Mouse (Mus musculus) lung, postnatal 0 days (tissue): ENCODE measurements around the gene Erc2. TPM values are rescaled to one million over a fixed set of nuclear protein-coding genes. Genes with fewer than 3 reads are reported as not detected.

Experiments used
- ATAC-seq: fragments of 200-750 bp; cut with Nextera tagmentation; 2 replicates; pipeline ENCODE4 v1.8.0; 2017; ENCODE audit warnings: moderate library complexity
- DNase-seq: peaks from one replicate; pipeline ENCODE4 v3.0.0-alpha.2; 2016; ENCODE audit warnings: low spot score
- H3K27ac ChIP-seq: fragments of 300-500 bp; sonication (generic); 2 replicates; pipeline ENCODE4 v1.5.1; 2014; ENCODE audit warnings: antibody characterized with exemption, mild to moderate bottlenecking, low read length, mixed read lengths
- H3K27me3 ChIP-seq: fragments of 300-500 bp; sonication (generic); replicated peaks from 2 replicates; pipeline ENCODE4 v1.6.1; 2014; ENCODE audit warnings: low read length, mixed read lengths; ENCODE audit not compliant: insufficient read depth
- H3K36me3 ChIP-seq: fragments of 300-500 bp; sonication (generic); 2 replicates; pipeline ENCODE4 v1.6.1; 2014; ENCODE audit warnings: low read length, mixed read lengths; ENCODE audit not compliant: insufficient read depth
- H3K4me1 ChIP-seq: fragments of 300-500 bp; sonication (generic); 2 replicates; pipeline ENCODE4 v1.6.1; 2014; ENCODE audit warnings: antibody characterized with exemption, low read depth, low read length, mixed read lengths; ENCODE audit not compliant: insufficient read depth
- H3K4me2 ChIP-seq: fragments of 300-500 bp; sonication (generic); replicated peaks from 2 replicates; pipeline ENCODE4 v1.6.1; 2014; ENCODE audit warnings: low read depth, mild to moderate bottlenecking, low read length, moderate library complexity, mixed read lengths
- H3K4me3 ChIP-seq: fragments of 300-500 bp; sonication (generic); 2 replicates; pipeline ENCODE4 v1.5.1; 2014; ENCODE audit warnings: low read depth, low read length
- H3K9ac ChIP-seq: fragments of 300-500 bp; sonication (generic); replicated peaks from 2 replicates; pipeline ENCODE4 v1.6.1; 2014; ENCODE audit warnings: low read depth, mild to moderate bottlenecking
- H3K9me3 ChIP-seq: fragments of 300-500 bp; sonication (generic); 2 replicates; pipeline ENCODE4 v1.6.1; 2016; ENCODE audit warnings: low read length, mixed read lengths
- CTCF ChIP-seq: IDR thresholded peaks from 2 replicates; pipeline ENCODE4 v1.5.1; 2016; ENCODE audit warnings: antibody characterized with exemption, mild to moderate bottlenecking
- EP300 ChIP-seq: IDR thresholded peaks from 2 replicates; pipeline ENCODE4 v1.6.1; 2016; ENCODE audit warnings: antibody characterized with exemption, mild to moderate bottlenecking, control low read depth
- WGBS: fragments of 180-500 bp; shearing (Covaris S2); extraction: QIAGEN DNeasy Blood & Tissue Kit; methylation state at CpG from one replicate; pipeline ENCODE4 v1.1.7; 2014; 5-methylcytosine and 5-hydroxymethylcytosine counted together
- polyA plus RNA-seq: library from polyadenylated mRNA; unstranded; fragments of >200 nt; fragmentation: Nextera tagmentation; extraction: Ambion mirVana; gene quantifications from 2 replicates; pipeline ENCODE4 v1.2.1, GENCODE M21; 2015

Gene Erc2
- polyA plus RNA-seq, 1 experiment from 2014 or later: 1.9 TPM

DNA sequence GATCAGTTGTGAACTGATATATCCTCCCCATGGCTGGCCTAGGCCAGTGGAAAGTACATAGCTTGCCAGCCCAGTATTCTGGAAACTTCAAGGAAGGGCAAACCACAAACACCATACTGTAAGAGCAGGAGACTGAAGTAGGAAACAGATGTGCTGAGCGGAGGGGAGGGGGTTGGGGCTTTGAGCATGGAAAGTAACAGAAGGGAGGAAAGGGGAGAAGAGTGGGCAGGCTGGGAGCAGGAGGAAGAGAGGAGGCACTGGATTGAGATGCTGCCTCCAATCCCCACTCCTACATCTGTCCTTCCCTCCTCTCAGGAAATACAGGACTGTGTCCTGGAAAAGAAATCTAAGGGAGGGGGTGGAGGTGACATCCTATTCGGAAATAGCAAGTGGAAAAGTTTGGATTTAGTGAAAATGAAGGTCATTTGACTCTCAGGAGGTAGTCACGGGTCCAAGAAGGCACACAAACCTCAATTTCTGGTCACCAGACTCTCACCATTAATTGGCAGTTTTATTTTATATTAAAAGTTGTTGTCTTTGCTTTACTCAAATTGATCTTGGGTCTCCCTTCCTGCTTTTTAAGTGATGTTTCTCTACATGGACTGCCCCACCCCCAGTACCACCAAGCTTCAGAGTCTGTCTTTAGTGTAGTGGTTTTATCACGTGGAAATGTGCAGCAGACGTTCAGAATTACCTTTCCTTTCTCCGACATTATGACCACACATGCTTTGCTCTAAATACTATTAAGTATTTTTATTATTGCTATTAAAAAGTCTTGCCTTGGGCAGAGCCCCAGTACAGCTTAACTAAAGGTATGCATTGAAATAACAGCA is 167.1 kb downstream of the Erc2 start:
- 54% methylated on average over 6 of the region's 6 CpGs for WGBS
- H3K9ac ChIP-seq: no peak overlapping the region
- ATAC-seq: no peak
- no peak for DNase-seq
- no peak overlapping the region for H3K27ac ChIP-seq
- no peak overlapping the region for H3K4me3 ChIP-seq
- no peaks in the 10 kb centered on the region for H3K4me1 ChIP-seq
- no peak overlapping the region for H3K4me2 ChIP-seq
- no peaks in the 10 kb centered on the region for H3K9me3 ChIP-seq
- H3K36me3 ChIP-seq: no peaks in the 10 kb centered on the region
- H3K27me3 ChIP-seq: no peaks in the 10 kb centered on the region
- no peak for TF ChIP-seq CTCF
- no peak for TF ChIP-seq EP300

DNA sequence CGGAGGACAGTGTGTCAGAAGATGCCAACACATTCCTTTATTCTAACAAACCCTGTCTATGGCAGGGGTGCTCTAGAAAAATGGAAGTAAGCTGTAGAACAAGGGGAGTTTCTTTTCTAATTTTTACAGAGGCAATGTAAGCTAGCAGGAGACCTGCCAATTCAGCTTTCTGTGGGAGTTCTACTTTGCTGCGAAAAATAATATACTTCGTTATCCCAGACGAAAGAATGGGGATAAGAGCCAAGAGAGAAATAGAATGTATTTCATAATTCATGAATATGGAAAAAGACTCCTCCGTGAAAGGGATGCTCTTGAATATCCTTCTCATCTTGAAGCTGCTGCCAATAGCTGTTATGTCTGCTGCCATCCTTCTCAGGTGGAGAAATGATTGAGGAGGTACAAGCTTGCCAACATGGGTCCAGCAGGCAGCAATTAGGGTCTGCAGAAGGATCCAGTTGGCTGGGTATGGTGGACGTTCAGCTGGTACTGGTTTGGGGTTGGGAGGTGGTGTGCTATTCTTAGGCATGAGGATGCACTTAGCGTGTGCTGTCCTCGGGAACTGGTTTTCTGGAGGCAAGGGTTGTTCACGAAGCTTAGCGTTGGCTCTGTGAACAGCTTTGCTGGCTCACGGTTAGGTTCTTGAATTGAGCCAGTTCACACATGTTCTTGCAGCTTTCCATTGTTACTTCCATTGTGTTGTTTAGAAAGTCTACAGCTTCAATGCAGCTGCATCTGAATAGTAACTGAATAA is 176.1 kb downstream of the Erc2 start:
- TF ChIP-seq EP300 (no peak), CTCF (no peak)
- ATAC-seq (no peak), DNase-seq (no peak)
- Histone ChIP-seq H3K4me1 (no peaks in the 10 kb centered on the region), H3K9ac (no peak overlapping the region), H3K9me3 (no peaks in the 10 kb centered on the region), H3K4me3 (no peak overlapping the region), H3K4me2 (no peak overlapping the region), H3K36me3 (no peaks in the 10 kb centered on the region), H3K27me3 (no peaks in the 10 kb centered on the region), H3K27ac (no peak overlapping the region)
- 85% methylated on average over 11 of the region's 11 CpGs for WGBS

DNA sequence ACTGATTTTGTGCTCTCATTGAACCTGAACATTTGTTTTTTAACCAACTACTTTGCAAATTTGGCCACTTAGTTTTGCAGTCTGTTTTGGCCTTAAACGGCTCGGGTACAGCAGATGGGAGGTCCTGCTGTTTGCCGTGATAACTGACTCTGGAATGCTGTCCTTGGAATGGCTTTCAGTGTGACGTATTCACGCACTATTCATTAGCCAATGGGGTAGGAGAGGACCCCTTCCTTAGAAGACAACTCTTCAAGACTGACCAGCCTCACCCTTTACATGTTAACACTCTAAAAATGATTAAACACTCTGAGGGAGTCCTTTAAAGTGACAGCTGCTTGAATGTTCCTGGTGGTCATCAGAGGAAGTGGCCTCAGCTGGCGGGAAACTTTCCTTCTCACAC is 178.5 kb downstream of the Erc2 start:
- WGBS: 34% methylated on average over 6 of the region's 6 CpGs
- no peaks in the 10 kb centered on the region for H3K4me1 ChIP-seq
- H3K9me3 ChIP-seq: no peaks in the 10 kb centered on the region
- H3K9ac ChIP-seq: no peak overlapping the region
- no peak overlapping the region for H3K4me2 ChIP-seq
- no peaks in the 10 kb centered on the region for H3K36me3 ChIP-seq
- ATAC-seq (no peak), DNase-seq (no peak)
- no peak overlapping the region for H3K4me3 ChIP-seq
- H3K27me3 ChIP-seq: no peaks in the 10 kb centered on the region
- TF ChIP-seq CTCF (0 out of 2 replicates have a peak, but pooled peaks have one; percentile 15), EP300 (no peak)
- no peak overlapping the region for H3K27ac ChIP-seq

DNA sequence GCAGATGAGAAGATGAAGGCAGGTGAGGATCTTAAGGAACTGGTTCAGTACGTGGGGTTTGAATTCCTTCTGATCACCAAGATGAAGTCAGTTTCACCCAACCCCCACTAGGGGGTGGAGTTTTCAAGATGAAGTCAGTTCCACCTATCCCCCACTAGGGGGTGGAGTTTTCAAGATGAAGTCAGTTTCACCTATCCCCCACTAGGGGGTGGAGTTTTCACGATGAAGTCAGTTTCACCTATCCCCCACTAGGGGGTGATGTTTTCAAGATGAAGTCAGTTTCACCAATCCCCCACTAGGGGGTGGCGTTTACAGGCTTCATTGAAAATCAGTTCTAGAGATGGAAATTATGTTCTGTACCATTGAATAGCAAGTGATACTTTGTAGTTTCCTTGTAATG is 181.7 kb downstream of the Erc2 start:
- Histone ChIP-seq H3K4me1 (no peaks in the 10 kb centered on the region), H3K9me3 (no peaks in the 10 kb centered on the region), H3K9ac (no peak overlapping the region), H3K4me2 (no peak overlapping the region), H3K27me3 (no peaks in the 10 kb centered on the region), H3K27ac (no peak overlapping the region), H3K4me3 (no peak overlapping the region), H3K36me3 (no peaks in the 10 kb centered on the region)
- TF ChIP-seq CTCF (peak; percentile 99), EP300 (no peak)
- WGBS: 95% methylated on average over 3 of the region's 3 CpGs
- DNase-seq: peak; percentile 77
- ATAC-seq: no peak

DNA sequence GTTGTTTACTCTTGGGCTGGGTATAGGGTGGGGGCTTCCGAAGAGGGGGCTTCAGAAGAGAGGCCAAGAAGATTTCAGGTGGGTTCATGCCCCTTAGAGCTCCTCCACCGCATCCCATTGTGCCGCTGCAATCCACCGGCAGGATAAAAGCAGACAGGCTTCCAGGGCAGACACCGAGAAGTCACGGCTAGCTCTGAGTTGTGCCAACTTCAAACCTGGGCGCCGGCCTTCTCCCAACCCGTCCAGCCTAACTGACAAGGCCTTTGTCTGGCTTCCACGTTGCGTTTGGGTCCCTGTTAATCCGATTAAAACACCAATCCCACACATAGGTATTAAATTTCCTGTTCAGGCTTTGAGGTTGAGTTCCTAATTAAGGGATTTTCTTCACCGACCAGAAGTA is 182.8 kb downstream of the Erc2 start:
- no peak overlapping the region for H3K4me2 ChIP-seq
- no peaks in the 10 kb centered on the region for H3K4me1 ChIP-seq
- ATAC-seq (no peak), DNase-seq (no peak)
- WGBS: 67% methylated on average over 13 of the region's 13 CpGs
- H3K27ac ChIP-seq: no peak overlapping the region
- no peak overlapping the region for H3K9ac ChIP-seq
- no peak for TF ChIP-seq EP300
- H3K36me3 ChIP-seq: no peaks in the 10 kb centered on the region
- no peaks in the 10 kb centered on the region for H3K27me3 ChIP-seq
- no peaks in the 10 kb centered on the region for H3K9me3 ChIP-seq
- no peak overlapping the region for H3K4me3 ChIP-seq

DNA sequence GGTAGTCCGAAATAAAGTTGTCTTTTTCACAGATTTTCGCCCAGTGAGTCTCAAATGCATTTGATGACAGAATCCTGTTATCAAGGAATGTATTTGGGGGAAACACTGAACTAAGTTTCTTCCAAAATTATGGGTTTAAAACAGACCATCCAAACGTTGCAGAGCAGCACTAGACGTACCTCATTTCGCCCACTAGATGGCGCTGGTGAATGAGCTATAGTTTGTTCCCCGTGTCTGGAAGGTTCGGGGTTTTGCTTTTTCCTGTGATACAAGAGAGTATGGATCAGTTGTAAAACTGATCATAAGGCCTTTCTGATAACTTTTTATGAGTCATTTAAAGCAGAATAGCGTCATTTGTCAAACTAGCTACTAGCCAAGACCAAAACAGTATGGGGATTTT is 185.9 kb downstream of the Erc2 start:
- WGBS: 3% methylated on average over 9 of the region's 9 CpGs

More for the DNA sequence above, 185.9 kb downstream of the Erc2 start:
- no peak overlapping the region for H3K4me3 ChIP-seq
- DNase-seq: peak; percentile 59
- H3K36me3 ChIP-seq: no peaks in the 10 kb centered on the region
- TF ChIP-seq EP300 (no peak), CTCF (peak; percentile 89)
- no peak overlapping the region for H3K9ac ChIP-seq
- H3K4me1 ChIP-seq: no peaks in the 10 kb centered on the region
- ATAC-seq: no peak
- H3K4me2 ChIP-seq: no peak overlapping the region
- H3K27ac ChIP-seq: no peak overlapping the region
- H3K27me3 ChIP-seq: no peaks in the 10 kb centered on the region
- no peaks in the 10 kb centered on the region for H3K9me3 ChIP-seq
